Mouse (Mus musculus) embryo, embryonic 10 days (tissue): Measurements from ENCODE around the gene Vmn1r24.
"Not testable (repeated sequence)": the region's sequence is repeated elsewhere in the genome, so short reads cannot be mapped to it uniquely, and the experiment has no call there.

Source experiments
- DNase-seq: peaks from one replicate; pipeline ENCODE4 v3.0.0-alpha.2; 2015; ENCODE audit warnings: low spot score

Vmn1r24 gene

DNA sequence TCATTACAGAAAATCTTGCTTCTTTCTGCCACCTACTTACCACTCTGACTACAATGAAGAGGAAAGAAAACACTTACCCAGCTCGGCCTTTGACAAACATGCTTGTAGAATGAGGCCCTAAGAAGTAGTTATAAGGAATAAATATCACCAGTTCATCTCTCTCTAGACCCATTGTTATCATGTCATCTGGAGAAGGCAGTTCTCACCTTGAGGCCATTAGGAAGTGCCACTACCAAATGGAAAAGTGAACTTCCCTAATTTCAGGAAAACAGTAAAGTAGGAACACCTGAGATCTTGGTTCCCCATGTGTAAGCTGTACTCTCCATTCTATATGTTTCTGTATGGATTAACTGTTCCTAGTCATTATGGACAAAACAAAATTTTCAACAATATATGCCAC is at the start of gene Vmn1r24:
TSS of gene Vmn1r24 (minus strand) at position 101 of the 400 bp plus-strand sequence.
- not testable (repeated sequence) for DNase-seq

DNA sequence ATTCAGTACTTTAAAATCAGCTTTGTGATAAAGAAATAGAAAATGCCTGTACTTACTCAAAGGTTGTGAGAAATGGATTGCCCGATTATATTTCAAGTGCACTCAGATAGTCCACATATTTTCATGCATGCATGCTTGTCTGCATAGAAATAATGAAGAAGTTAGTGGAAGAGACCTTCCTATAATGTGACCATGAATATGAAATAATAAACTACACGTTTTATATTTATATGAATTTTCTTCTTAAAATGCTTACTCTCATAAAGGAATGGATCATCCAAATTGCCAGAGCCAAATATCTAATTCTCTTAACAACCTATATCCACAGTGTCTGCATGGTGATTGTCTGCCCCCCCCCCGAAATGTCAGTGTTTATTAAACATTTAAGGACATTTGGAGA is 19.4 kb upstream of the Vmn1r24 start, which contains the start of gene Vmn1r25:
TSS of gene Vmn1r25 (minus strand) at position 101 of the 400 bp plus-strand sequence.
- DNase-seq: no peak

DNA sequence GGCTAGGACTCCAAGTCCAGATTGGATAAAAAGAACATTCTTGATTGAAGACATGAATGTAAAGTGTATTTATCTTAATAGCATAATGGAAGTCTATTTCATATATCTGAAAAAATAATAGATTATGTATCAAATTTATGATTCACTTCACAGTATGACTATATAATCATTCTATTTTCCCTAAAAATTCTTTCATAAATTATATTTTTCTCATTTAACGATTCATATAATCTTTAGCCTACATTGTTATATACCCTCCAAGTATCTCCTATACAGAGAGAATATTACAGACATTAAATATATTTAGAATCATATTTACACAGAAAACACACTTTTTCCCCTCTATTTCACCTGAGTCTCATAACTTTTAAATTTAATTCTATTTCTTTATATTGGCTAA is 34.6 kb downstream of the Vmn1r24 start, which contains the start of gene Vmn1r23:
TSS of gene Vmn1r23 (minus strand) at position 101 of the 400 bp plus-strand sequence.
- DNase-seq: no peak

GRCm38 (mm10) chr6:57907928-57908327 is 53.4 kb downstream of the Vmn1r24 start, which contains the start of gene Vmn1r22:
Gene Vmn1r22 (minus strand): TSS chr6:57908028.
- DNase-seq: no peak
